Mouse (Mus musculus) erythroblast, embryonic 14.5 days (primary cell): ENCODE measurements around the gene Zfand2b. TPM values are rescaled to one million over a fixed set of nuclear protein-coding genes. Genes with fewer than 3 reads are reported as not detected.
A peak's percentile ranks its signal among the peaks of the same experiment; 100 is the strongest.

Source experiments
- H3K27me3 ChIP-seq: 2 replicates; pipeline ENCODE4 v1.6.1; 2012; ENCODE audit warnings: inconsistent platforms; ENCODE audit not compliant: control insufficient read depth
- H3K36me3 ChIP-seq: 2 replicates; pipeline ENCODE4 v1.6.1; 2012; ENCODE audit warnings: mild to moderate bottlenecking, inconsistent platforms; ENCODE audit not compliant: control insufficient read depth
- H3K4me1 ChIP-seq: 2 replicates; pipeline ENCODE4 v1.6.1; 2012; ENCODE audit warnings: inconsistent platforms; ENCODE audit not compliant: control insufficient read depth
- H3K4me3 ChIP-seq: replicated peaks from 2 replicates; pipeline ENCODE3; 2012; ENCODE audit warnings: moderate library complexity, mild to moderate bottlenecking, inconsistent platforms
- H3K9me3 ChIP-seq: 2 replicates; pipeline ENCODE4 v1.6.1; 2012; ENCODE audit warnings: low read length, inconsistent platforms, mixed read lengths; ENCODE audit not compliant: control insufficient read depth
- GATA1 ChIP-seq: IDR thresholded peaks from 2 replicates; pipeline ENCODE4 v1.6.1; 2012; ENCODE audit warnings: low read length, inconsistent platforms, mixed read lengths
- TAL1 ChIP-seq: IDR thresholded peaks from 3 replicates; pipeline ENCODE4 v1.6.1; 2012; ENCODE audit warnings: low read length, inconsistent platforms, mixed read lengths
- polyA plus RNA-seq: library from polyadenylated mRNA; stranded (reverse); fragments of >175 nt; gene quantifications from 2 replicates; pipeline ENCODE4 v1.2.3, GENCODE M21; 2012

Gene Zfand2b
- polyA plus RNA-seq, 1 experiment = 6.7 TPM

- Histone ChIP-seq H3K4me3 (peak overlapping the region; percentile 81), H3K36me3 (peaks cover 31% of the 10 kb centered on the region), H3K27me3 (no peaks in the 10 kb centered on the region; the same call in 1 of the 2 replicates), H3K4me1 (peaks cover 63% of the 10 kb centered on the region), H3K9me3 (no peaks in the 10 kb centered on the region)
- TF ChIP-seq GATA1 (no peak), TAL1 (no peak)
These were observed 40.7 kb downstream of the Zfand2b start for GRCm38 (mm10) chr1:75208967-75209678.

- Histone ChIP-seq H3K36me3 (peaks cover 44% of the 10 kb centered on the region), H3K4me1 (peaks cover 76% of the 10 kb centered on the region), H3K27me3 (no peaks in the 10 kb centered on the region; the same call in 1 of the 2 replicates), H3K9me3 (no peaks in the 10 kb centered on the region), H3K4me3 (peak within 1 kb of the TSS; percentile 81)
- TF ChIP-seq GATA1 (no peak), TAL1 (no peak)
These were observed 42.0 kb downstream of the Zfand2b start, which contains the start of the genes Glb1l and Stk16 for GRCm38 (mm10) chr1:75210136-75211087. Glb1l (minus strand) TSS chr1:75210813. Stk16 (plus strand) TSS chr1:75210838.

- H3K9me3 ChIP-seq = no peaks in the 10 kb centered on the region
- peak overlapping the region; percentile 81 for H3K4me3 ChIP-seq
- H3K36me3 ChIP-seq = peaks cover 52% of the 10 kb centered on the region
- TF ChIP-seq GATA1 (no peak), TAL1 (no peak)
- no peaks in the 10 kb centered on the region; the same call in 1 of the 2 replicates for H3K27me3 ChIP-seq
- H3K4me1 ChIP-seq = peaks cover 84% of the 10 kb centered on the region
These were observed 42.8 kb downstream of the Zfand2b start for GRCm38 (mm10) chr1:75211141-75211708.

DNA sequence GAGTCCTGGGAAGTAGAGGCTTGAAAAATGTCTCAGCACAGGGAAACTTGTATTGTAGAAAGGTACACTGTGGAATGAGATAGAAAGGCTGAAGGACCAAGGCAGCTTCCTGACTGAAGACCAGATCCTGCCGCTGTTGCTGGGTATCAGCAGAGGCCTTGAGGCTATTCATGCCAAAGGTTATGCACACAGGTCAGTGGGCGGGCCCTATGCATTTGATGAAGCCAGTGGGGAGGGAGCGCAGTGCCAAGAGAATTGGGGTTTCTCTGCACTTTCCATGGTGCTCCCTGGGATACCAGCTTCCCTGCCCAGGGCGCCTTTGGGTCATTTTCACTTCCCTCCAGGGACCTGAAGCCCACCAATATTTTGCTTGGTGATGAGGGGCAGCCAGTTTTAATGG, 44.1 kb downstream of the Zfand2b start:
- Histone ChIP-seq H3K9me3 (no peaks in the 10 kb centered on the region), H3K36me3 (peaks cover 61% of the 10 kb centered on the region), H3K27me3 (no peaks in the 10 kb centered on the region; the same call in 1 of the 2 replicates), H3K4me3 (peak overlapping the region; percentile 45), H3K4me1 (peaks cover 93% of the 10 kb centered on the region)
- TF ChIP-seq TAL1 (no peak), GATA1 (no peak)

- Histone ChIP-seq H3K4me1 (peaks cover 95% of the 10 kb centered on the region), H3K36me3 (peaks cover 67% of the 10 kb centered on the region), H3K4me3 (peak overlapping the region; percentile 45), H3K27me3 (no peaks in the 10 kb centered on the region; the same call in 1 of the 2 replicates), H3K9me3 (no peaks in the 10 kb centered on the region)
- TF ChIP-seq TAL1 = no peak
- TF ChIP-seq GATA1 = no peak
These were observed 44.6 kb downstream of the Zfand2b start for GRCm38 (mm10) chr1:75213096-75213495.

DNA sequence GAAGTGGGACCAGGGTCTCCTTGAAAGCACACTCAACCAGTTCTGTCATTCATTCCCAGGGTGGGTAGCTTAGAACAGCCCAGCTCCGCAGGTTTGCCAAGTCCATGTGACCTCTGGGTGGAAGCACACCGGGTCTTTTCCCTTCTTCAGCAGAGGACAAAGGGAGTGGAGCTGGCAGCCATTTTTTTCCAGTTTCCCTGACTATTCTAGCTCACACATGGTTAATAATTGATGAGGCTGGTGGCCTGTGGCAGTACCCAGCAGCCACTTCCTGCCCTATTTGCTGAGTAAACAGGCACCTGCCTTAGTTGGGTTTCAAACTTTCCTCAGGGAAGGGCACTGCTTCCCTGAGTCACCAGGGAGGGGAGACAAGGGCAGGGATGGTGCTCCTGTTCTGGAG, 46.0 kb downstream of the Zfand2b start:
- TF ChIP-seq GATA1 (no peak), TAL1 (no peak)
- Histone ChIP-seq H3K4me3 (no peak overlapping the region), H3K4me1 (peaks cover 97% of the 10 kb centered on the region), H3K9me3 (no peaks in the 10 kb centered on the region), H3K27me3 (peaks cover 3% of the 10 kb centered on the region), H3K36me3 (peaks cover 67% of the 10 kb centered on the region)

- H3K36me3 ChIP-seq = peaks cover 67% of the 10 kb centered on the region
These were observed 46.4 kb downstream of the Zfand2b start for GRCm38 (mm10) chr1:75214886-75215285.

DNA sequence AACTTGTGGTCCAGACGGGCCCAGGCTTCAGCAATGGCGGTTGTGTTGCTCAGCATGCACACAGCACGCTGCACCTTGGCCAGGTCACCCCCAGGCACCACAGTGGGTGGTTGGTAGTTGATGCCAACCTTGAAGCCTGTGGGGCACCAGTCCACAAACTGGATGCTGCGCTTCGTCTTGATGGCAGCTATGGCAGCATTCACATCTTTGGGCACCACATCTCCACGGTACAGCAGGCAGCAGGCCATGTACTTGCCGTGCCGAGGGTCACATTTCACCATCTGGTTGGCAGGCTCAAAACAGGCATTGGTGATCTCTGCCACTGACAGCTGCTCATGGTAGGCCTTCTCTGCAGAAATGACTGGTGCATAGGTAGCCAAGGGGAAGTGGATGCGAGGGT, 47.3 kb downstream of the Zfand2b start:
- no peak for TF ChIP-seq TAL1
- no peak for TF ChIP-seq GATA1
- Histone ChIP-seq H3K4me3 (peak overlapping the region; percentile 85), H3K36me3 (peaks cover 67% of the 10 kb centered on the region), H3K4me1 (peaks cover 92% of the 10 kb centered on the region), H3K9me3 (no peaks in the 10 kb centered on the region; the same call in 1 of the 2 replicates), H3K27me3 (peaks cover 16% of the 10 kb centered on the region)

More at GRCm38 (mm10) chr1:75214886-75215285, 46.4 kb downstream of the Zfand2b start:
- TF ChIP-seq GATA1 (no peak), TAL1 (no peak)
- Histone ChIP-seq H3K4me3 (no peak overlapping the region), H3K4me1 (peaks cover 97% of the 10 kb centered on the region), H3K27me3 (peaks cover 7% of the 10 kb centered on the region), H3K9me3 (no peaks in the 10 kb centered on the region; the same call in 1 of the 2 replicates)
